Mouse (Mus musculus) T-cell, adult 2 months (primary cell): ENCODE measurements around the gene Sec31a.
A peak's percentile ranks its signal among the peaks of the same experiment; 100 is the strongest.
"Not testable (repeated sequence)": the region's sequence is repeated elsewhere in the genome, so short reads cannot be mapped to it uniquely, and the experiment has no call there.

ENCODE experiments used
- DNase-seq: peaks from one replicate; pipeline ENCODE4 v3.0.0; 2022; ENCODE audit warnings: low spot score

The Sec31a gene

GRCm38 (mm10) chr5:100415761-100416590, at the start of gene Sec31a:
Gene Sec31a (minus strand): TSS chr5:100416234.
- peak; percentile 98 for DNase-seq

DNA sequence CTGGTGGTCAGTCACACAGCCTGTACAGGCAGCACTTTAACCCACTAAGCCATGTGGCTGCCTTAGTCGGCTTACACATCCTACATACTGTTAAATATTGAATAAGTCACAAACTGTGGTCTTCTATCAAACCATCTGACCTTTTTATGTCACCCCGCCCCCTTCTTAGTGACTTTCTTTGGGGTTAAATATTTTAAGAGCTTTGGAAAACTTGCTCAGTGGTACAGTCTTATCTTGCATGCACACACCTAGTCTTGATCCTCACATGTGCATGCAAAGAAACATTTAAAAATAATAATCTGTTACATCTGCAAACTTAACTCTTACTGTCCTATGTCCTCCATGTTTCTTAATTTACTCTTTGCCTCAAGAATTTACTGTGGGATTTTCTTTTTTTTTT, 46.3 kb upstream of the Sec31a start:
- no peak for DNase-seq

DNA sequence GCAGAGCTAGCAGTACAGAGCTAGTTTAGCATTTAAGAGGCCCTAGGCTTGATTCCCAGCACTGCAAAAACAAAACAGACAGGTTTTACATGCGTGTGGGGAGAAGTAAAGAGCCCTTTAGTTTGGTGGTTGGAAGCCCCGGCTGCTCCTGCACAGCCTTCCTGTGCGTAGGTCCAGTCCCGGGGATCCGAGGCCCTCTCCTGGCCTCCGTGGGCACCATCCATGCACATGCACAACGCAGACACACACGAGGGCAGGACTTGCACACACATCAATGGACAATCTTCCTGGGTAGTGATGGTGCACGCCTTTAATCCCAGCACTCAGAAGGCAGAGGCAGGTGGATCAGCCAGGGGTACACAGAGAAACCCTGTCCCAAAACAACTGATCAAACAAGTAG, 45.5 kb upstream of the Sec31a start:
- DNase-seq: no peak

DNA sequence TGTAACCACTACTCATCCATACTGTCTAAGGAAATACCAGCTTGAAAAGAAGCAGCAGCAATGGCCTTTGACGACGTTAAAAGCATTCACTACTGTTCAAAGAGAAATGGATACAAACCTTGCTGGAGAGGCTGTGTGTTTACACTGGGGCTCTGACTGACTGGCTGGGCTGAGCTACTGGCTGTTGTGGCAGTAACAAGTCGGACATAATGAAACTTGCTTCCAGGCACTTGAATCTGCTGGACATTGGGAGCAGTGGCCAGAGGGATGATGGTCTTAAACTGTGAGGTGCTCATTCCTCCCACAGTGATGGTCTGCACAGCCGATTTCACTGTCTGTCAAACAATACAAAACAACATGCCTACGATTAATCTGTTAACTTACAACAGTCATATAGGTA, 43.4 kb upstream of the Sec31a start:
- DNase-seq: no peak

GRCm38 (mm10) chr5:100451871-100452270, 35.8 kb upstream of the Sec31a start:
- no peak for DNase-seq

- DNase-seq: no peak
These were observed 22.8 kb upstream of the Sec31a start for GRCm38 (mm10) chr5:100438796-100439195.

DNA sequence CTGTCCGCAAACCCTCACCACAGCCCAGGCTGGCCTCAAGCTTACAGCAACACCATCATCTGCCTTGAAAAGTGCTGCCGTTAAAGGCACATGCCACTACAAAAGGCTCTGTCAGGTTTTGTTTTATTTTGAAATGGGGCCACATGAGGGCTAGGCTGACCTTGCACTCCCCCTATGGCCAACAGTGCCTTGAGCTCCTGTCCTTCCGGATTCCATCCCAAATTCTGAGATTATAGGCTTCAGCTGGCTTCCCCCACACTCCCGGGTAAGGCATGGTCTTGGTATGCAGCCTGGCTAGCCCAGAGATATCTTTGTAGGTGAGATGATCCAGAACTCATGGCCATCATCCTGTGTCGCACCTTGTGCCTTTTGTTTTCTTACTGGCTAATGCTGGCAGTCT, 21.9 kb upstream of the Sec31a start:
- DNase-seq: no peak

GRCm38 (mm10) chr5:100437086-100437485, 21.1 kb upstream of the Sec31a start:
- DNase-seq: no peak

DNA sequence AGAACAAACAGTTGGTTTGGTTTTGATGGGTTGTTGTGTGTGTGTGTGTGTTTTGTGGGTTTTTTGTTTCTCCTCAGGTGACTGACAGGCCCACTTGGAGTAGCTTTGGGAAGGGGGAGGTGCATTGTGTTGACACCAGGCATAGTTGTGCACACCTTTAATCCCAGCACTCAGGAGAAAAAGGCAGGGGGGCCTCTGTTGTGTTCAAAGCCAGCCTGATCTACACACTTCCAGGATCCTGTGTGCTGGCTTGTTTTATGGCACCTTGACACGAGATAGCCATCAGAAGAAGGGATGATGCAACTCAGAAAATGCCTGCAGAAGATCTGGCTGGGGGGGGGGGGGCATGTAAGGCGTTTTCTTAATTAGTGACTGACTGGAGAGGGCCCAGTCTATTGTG, 14.9 kb upstream of the Sec31a start:
- DNase-seq: no peak

DNA sequence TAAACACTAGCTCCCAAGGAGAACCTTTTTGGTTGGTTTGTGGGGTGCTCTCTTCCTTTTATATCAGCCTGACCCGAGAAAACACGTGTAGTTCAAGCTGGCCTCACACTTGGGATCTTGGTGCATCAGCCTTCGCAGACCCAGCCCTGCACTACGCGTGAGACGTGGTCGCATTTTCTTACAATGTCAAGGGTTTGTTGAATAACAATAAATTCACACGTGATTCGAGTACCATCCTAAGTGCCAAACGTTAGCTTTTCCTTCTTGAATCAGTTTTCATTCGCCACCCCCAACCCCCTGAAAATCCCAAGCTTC, 14.0 kb upstream of the Sec31a start:
- DNase-seq: no peak

DNA sequence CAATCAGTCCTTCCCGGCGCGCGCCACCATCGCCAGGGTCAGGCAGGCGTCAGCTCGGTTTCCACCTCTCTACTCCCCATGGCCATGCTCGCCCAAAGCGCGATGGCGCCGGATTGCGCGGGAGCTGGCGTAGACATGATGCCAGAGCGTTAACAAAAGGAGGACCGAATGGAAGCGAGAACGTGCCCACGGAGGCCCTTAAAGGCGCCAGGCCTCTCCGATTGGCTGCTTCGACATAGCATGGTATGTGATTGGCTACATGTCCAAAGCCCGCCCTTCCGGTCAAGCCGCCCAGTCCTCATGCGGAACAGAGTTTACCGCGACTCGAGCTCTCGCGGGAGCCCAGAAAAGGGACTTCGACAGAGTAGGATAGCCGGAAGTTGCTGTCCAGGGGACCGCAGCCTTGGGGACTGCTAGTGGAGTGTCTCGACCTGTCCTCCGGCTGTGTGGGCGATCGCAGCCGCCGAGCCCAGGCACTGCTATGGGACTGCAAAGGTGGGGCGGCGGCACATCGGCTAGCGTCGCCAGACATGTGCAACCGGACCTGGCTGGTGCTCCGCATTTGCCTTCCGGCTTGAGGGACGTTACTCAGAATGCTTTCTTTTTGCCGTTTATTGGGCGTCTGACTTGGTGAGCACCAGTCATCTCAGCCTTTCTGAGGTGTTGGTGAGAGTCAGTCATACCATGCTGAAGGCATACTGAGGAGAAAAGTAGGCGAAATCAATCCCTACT, 13.5 kb upstream of the Sec31a start:
- peak; percentile 85 for DNase-seq

- DNase-seq: no peak
These were observed 12.8 kb upstream of the Sec31a start for GRCm38 (mm10) chr5:100428734-100429343.

DNA sequence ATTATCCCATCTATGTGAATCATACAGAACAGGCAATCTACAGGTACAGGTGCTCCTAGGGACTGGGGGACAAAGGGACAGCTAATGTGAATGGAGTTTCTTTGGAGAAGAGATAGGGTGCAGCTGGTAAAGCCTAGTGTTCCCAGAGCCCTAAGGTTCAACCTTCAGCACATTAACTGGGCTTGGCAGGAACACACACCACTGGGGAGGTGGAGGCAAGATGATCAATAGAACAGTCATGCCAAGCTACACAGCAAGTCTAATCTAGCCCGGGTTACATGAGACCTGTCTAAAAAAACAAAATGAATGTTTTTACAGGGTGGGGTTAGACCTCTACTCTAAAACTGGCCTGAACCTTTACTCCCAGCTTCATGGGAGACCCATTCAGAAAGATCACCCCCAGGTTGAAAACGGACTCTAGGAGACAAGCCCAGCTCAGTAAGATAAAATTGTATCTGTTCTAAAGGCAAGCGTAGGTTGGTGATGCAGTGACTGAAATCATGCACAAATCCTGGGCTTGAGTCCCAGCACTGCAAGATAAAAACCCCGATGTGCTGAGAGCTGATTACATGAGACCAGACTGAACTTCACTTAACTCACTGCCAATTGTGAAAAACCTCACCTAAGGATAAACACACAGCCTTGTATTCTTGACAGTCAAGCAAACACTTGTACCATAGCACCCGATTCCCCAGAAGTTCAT, 12.1 kb upstream of the Sec31a start:
- DNase-seq: no peak

DNA sequence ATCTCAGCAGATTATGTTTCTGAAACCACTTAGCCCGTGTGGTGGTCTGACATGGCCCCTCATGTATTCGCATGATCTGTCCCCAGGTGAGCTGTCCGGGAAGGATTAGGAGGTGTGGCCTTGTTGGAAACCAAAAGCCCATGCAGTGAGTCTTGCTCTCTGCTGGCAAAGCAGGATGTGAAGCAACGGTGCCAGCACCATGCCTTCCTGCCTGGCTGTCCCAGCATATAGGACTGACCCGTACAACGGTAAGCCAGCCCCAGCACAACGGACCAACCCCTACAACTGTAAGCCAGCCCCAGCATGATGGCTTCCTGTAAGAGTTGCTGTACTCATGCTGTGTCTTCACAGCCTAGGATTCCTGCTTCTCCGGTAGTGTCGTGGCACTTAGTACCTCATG, 11.2 kb upstream of the Sec31a start:
- DNase-seq: no peak

DNA sequence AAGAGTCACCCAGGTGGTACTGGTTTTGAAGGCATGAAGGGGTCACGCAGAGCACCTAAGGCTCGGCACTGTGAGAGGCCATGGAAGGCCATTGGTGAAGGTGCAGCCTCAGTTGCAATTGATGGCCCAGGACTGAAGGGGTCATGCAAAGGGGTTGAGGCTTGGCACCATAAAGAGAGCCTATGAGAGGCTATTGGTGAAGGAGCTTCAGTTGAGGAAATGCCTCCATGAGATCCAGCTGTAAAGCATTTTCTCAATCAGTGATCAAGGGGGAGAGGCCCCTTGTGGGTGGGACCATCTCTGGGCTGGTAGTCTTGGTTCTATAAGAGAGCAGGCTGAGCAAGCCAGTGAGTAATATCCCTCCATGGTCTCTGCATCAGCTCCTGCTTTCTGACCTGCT, 9.8 kb upstream of the Sec31a start:
- not testable (repeated sequence) for DNase-seq

DNA sequence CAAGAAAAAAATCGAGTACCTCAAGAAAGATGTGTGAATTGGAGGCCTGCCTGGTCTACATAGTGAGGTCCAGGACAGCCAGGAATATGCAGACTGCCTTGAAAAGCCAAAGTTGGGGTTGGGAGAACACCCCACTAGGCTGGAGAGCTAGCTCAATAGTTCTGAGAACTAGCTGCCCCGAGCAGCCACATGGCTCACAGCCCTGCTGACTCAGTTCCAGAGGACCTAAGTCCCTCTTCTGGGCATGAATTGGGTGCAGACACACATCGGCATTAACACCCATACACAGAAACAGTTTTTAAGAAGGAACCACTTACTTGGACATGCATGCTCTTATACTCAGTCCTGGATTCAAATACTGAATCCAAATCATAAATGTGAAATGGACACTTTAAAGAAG, 8.2 kb upstream of the Sec31a start:
- DNase-seq: no peak

- no peak for DNase-seq
These were observed 7.6 kb upstream of the Sec31a start for GRCm38 (mm10) chr5:100423626-100424025.

DNA sequence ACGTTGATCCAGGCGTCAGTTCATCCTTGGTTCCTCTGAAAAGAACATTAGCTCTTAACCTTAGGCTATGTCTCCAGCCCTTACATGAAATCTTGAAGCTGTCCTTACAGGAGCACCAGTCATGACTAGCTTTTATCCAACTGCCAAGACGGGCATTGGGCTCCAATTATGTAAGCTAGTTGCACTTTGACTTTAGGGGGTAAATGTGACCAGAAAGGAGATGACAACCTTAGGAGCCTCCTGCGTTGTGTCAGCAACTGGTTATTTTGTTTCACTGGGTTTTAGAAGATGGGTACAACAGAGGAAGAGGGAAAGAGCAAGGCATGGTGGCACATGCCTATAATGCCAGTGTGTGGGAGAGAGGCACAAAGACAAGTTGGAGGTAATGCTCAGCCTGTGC, 2.8 kb upstream of the Sec31a start:
- DNase-seq: no peak

- DNase-seq: no peak
These were observed 2.0 kb upstream of the Sec31a start for GRCm38 (mm10) chr5:100418077-100418476.

GRCm38 (mm10) chr5:100414474-100415196, 1.4 kb downstream of the Sec31a start:
- no peak for DNase-seq

- no peak for DNase-seq
These were observed 3.1 kb downstream of the Sec31a start for GRCm38 (mm10) chr5:100412886-100413285.

DNA sequence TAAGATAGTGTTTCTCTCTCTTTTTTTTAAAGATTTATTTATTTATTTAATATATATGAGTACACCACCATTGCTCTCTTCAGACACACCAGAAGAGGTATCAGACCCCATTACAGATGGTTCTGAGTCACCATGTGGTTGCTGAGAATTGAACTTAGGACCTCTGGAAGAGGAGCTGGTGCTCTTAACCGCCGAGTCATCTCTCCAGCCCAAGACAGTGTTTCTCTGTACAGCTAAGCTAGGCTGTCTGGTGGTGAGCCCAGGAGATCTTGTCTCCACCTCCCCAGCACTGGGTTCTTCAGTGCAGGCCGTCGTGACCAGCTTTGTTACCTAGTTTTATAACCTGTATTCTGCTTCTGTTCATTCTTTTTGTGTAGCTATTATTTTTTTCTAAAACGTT, 5.8 kb downstream of the Sec31a start:
- DNase-seq: no peak
